Mouse (Mus musculus): Measurements from ENCODE around the gene Mapkapk3. TPM values are rescaled to one million over a fixed set of nuclear protein-coding genes. Genes with fewer than 3 reads are reported as not detected.

Mapkapk3 gene
- total and polyA plus RNA-seq, 3 experiments = 29.9 to 39.8 (median 30.1) TPM

DNA sequence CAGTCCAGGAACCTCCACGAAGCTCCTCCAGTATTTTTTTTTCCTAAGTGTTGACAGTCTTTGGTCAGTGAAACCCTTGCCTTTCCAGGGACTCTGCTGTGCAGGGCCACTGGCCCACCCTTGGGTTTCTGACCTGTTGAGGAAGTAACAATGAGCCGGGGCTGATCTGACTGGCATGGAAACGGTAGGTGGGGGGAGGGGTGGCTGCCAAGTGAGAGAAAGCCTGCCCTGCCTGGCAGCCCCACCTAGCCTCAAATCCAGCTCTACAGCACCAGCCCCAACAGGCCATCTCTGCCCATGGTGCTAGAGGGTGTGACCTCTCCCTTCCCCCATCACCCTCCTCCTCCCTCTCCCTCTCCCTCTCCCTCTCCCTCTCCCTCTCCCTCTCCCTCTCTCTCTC lies 4.7 kb downstream of the Mapkapk3 start:
- peak; percentile 63 for DNase-seq (ENCODE audit: extremely low read depth)
- TF ChIP-seq EP300 (IDR thresholded peaks at IDR 0.05; ENCODE audit: low read length) (no peak), CHD1 (IDR thresholded peaks at IDR 0.05; ENCODE audit: low read depth, low read length) (no peak), SMC3 (IDR thresholded peaks at IDR 0.05; ENCODE audit: low read depth, low read length) (no peak), IRF4 (IDR thresholded peaks at IDR 0.05; ENCODE audit: low read depth, low read length) (no peak), CHD2 (IDR thresholded peaks at IDR 0.05; ENCODE audit: low read length) (0 out of 2 replicates have a peak, but pooled peaks have one; percentile 25), JUND (conservative IDR thresholded peaks at IDR 0.05; ENCODE audit: low read depth, low read length) (no peak)
- Histone ChIP-seq H3K4me2 (ENCODE audit: insufficient read depth, low read depth, poor library complexity, severe bottlenecking) (no peak overlapping the region), H3K79me2 (replicated peaks; ENCODE audit: control insufficient read depth, extremely low read depth, insufficient read depth, poor library complexity, severe bottlenecking) (no peaks in the 10 kb centered on the region), H3K27me3 (replicated peaks) (no peaks in the 10 kb centered on the region), H3K4me3 (replicated peaks in 1 of 3; ENCODE audit: low read depth in 2 of 3, low read length in 2 of 3, poor library complexity in 1 of 3) (no peak overlapping the region), H3K4me1 (ENCODE audit: control insufficient read depth in 1 of 2, insufficient read depth in 2 of 2) (peaks cover 11 to 59% of the 10 kb centered on the region in 2 experiments), H3K27ac (ENCODE audit: insufficient read depth, low read depth) (no peak overlapping the region), H3K36me3 (replicated peaks in 1 of 2; ENCODE audit: control insufficient read depth in 1 of 2, insufficient read depth in 1 of 2, low read length in 1 of 2) (peaks cover 9 to 49% of the 10 kb centered on the region in 2 experiments), H3K9ac (ENCODE audit: insufficient read depth, low read depth) (no peak overlapping the region), H3K9me3 (replicated peaks; ENCODE audit: low read length) (no peaks in the 10 kb centered on the region)
- in situ Hi-C loops (cut with MboI; ENCODE audit: low pct_ligation_motif_present, low pct_unique_long_range_greater_than_20kb, low sequenced_read_pairs) (loop anchor here (5.0 to 25.0 kb wide), 2 partner anchors 38 to 623 kb away; partner anchors contain the start of gene Grm2), dilution Hi-C loops (cut with MboI; ENCODE audit: extremely low pct_ligation_motif_present, extremely low pct_unique_long_range_greater_than_20kb, low sequenced_read_pairs) (no loop called here)

DNA sequence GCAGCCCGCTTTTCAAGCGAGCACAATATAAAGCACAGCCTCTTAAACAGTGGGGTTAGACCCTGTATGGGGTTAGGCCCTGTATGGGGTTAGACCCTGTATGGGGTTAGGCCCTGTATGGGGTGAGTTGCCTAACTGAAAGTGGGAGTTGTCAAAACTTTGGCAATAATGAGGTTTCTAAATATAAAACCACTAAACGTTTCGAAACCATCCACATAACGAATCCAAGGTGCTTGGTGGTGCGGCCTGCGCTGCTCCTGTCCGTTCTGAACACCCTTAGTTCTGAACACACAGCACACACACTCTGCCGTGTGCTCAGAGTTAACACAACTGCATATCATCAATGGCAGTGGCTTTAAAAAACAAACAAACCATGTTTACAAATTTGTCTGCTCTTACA lies 6.7 kb downstream of the Mapkapk3 start:
- DNase-seq (ENCODE audit: extremely low read depth) = no peak
- in situ Hi-C loops (cut with MboI; ENCODE audit: low pct_ligation_motif_present, low pct_unique_long_range_greater_than_20kb, low sequenced_read_pairs) (loop anchor here (25.0 kb wide), 1 partner anchor 621 kb away; the partner anchor contains the start of gene Grm2), dilution Hi-C loops (cut with MboI; ENCODE audit: extremely low pct_ligation_motif_present, extremely low pct_unique_long_range_greater_than_20kb, low sequenced_read_pairs) (no loop called here)
- H3K9ac ChIP-seq (ENCODE audit: insufficient read depth, low read depth) = no peak overlapping the region
- H3K4me2 ChIP-seq (ENCODE audit: insufficient read depth, low read depth, poor library complexity, severe bottlenecking) = no peak overlapping the region
- no peak overlapping the region for H3K4me3 ChIP-seq (replicated peaks in 1 of 3; ENCODE audit: low read depth in 2 of 3, low read length in 2 of 3, poor library complexity in 1 of 3)
- TF ChIP-seq JUND (conservative IDR thresholded peaks at IDR 0.05; ENCODE audit: low read depth, low read length) (no peak), MYC (IDR thresholded peaks at IDR 0.05; ENCODE audit: low read depth, low read length) (no peak), MAZ (IDR thresholded peaks at IDR 0.05; ENCODE audit: low read depth, low read length) (no peak), UBTF (IDR thresholded peaks at IDR 0.05; ENCODE audit: low read depth, low read length) (no peak), JUN (IDR thresholded peaks at IDR 0.05; ENCODE audit: insufficient read depth, low read depth, low read length) (no peak), SIN3A (IDR thresholded peaks at IDR 0.05; ENCODE audit: low read length) (no peak), MXI1 (IDR thresholded peaks at IDR 0.05; ENCODE audit: low read depth, low read length) (no peak), TCF12 (IDR thresholded peaks at IDR 0.05; ENCODE audit: low read depth, low read length) (no peak), KAT2A (IDR thresholded peaks at IDR 0.05; ENCODE audit: insufficient replicate concordance, low read length) (no peak), POLR2A (IDR thresholded peaks at IDR 0.05; ENCODE audit: low read depth, low read length) (no peak), NELFE (IDR thresholded peaks at IDR 0.05; ENCODE audit: low read depth, low read length) (no peak), RCOR1 (conservative IDR thresholded peaks at IDR 0.05; ENCODE audit: low read depth, low read length) (no peak), GABPA (IDR thresholded peaks at IDR 0.05; ENCODE audit: insufficient replicate concordance, low read depth, low read length) (no peak)
- peaks cover 24 to 71% of the 10 kb centered on the region in 2 experiments for H3K4me1 ChIP-seq (ENCODE audit: control insufficient read depth in 1 of 2, insufficient read depth in 2 of 2)
- H3K36me3 ChIP-seq (replicated peaks in 1 of 2; ENCODE audit: control insufficient read depth in 1 of 2, insufficient read depth in 1 of 2, low read length in 1 of 2) = peaks cover 9 to 60% of the 10 kb centered on the region in 2 experiments
- no peaks in the 10 kb centered on the region for H3K79me2 ChIP-seq (replicated peaks; ENCODE audit: control insufficient read depth, extremely low read depth, insufficient read depth, poor library complexity, severe bottlenecking)
- H3K9me3 ChIP-seq (replicated peaks; ENCODE audit: low read length) = no peaks in the 10 kb centered on the region
- H3K27me3 ChIP-seq (replicated peaks) = no peaks in the 10 kb centered on the region
- no peak overlapping the region for H3K27ac ChIP-seq (ENCODE audit: insufficient read depth, low read depth)
